Mouse (Mus musculus) kidney, embryonic 16.5 days (tissue): ENCODE measurements around the gene Ankrd11. TPM values are rescaled to one million over a fixed set of nuclear protein-coding genes. Genes with fewer than 3 reads are reported as not detected.

ENCODE experiments used
- ATAC-seq: fragments of 200-750 bp; cut with Nextera tagmentation; 2 replicates; pipeline ENCODE4 v1.8.0; 2017; ENCODE audit warnings: moderate TSS enrichment; ENCODE audit not compliant: low FRiP score, low TSS enrichment
- H3K27ac ChIP-seq: fragments of 300-500 bp; sonication (generic); 2 replicates; pipeline ENCODE4 v1.5.1; 2014; ENCODE audit warnings: low read length
- H3K27me3 ChIP-seq: fragments of 300-500 bp; sonication (generic); 2 replicates; pipeline ENCODE4 v1.6.1; 2014; ENCODE audit warnings: low read length, control low read depth, mixed read lengths; ENCODE audit not compliant: insufficient read depth
- H3K36me3 ChIP-seq: fragments of 300-500 bp; sonication (generic); 2 replicates; pipeline ENCODE4 v1.6.1; 2014; ENCODE audit warnings: low read length, control low read depth, mixed read lengths; ENCODE audit not compliant: insufficient read depth
- H3K4me1 ChIP-seq: fragments of 300-500 bp; sonication (generic); 2 replicates; pipeline ENCODE4 v1.6.1; 2014; ENCODE audit warnings: low read length, control low read depth, mixed read lengths; ENCODE audit not compliant: insufficient read depth
- H3K4me2 ChIP-seq: fragments of 300-500 bp; sonication (generic); replicated peaks from 2 replicates; pipeline ENCODE4 v1.6.1; 2014; ENCODE audit warnings: low read depth, low read length
- H3K4me3 ChIP-seq: fragments of 300-500 bp; sonication (generic); 2 replicates; pipeline ENCODE4 v1.5.1; 2014; ENCODE audit warnings: mild to moderate bottlenecking, low read length
- H3K9ac ChIP-seq: fragments of 300-500 bp; sonication (generic); replicated peaks from 2 replicates; pipeline ENCODE4 v1.6.1; 2014; ENCODE audit warnings: low read length
- H3K9me3 ChIP-seq: fragments of 300-500 bp; sonication (generic); 2 replicates; pipeline ENCODE4 v1.6.1; 2016; ENCODE audit warnings: low read length, control low read depth
- WGBS: fragments of 180-500 bp; shearing (Covaris S2); extraction: QIAGEN DNeasy Blood & Tissue Kit; methylation state at CpG from one replicate; pipeline ENCODE4 v1.1.7; 2014; 5-methylcytosine and 5-hydroxymethylcytosine counted together
- polyA plus RNA-seq: library from polyadenylated mRNA; unstranded; fragments of >200 nt; fragmentation: Nextera tagmentation; extraction: Ambion mirVana; gene quantifications from 2 replicates; pipeline ENCODE4 v1.2.1, GENCODE M21; 2015

Ankrd11 gene
- polyA plus RNA-seq, 1 experiment from 2014 or later, result 25.6 TPM

- no peak overlapping the region for H3K4me3 ChIP-seq
- no peaks in the 10 kb centered on the region for H3K36me3 ChIP-seq
- no peaks in the 10 kb centered on the region for H3K27me3 ChIP-seq
- 0 out of 2 replicates have a peak overlapping the region, but pooled peaks have one; percentile 35 for H3K27ac ChIP-seq
- H3K9ac ChIP-seq, result no peak overlapping the region
- H3K4me1 ChIP-seq, result peaks cover 47% of the 10 kb centered on the region
- H3K4me2 ChIP-seq, result no peak overlapping the region
- no peaks in the 10 kb centered on the region for H3K9me3 ChIP-seq
- no peak for ATAC-seq
- 44% methylated on average over 2 of the region's 2 CpGs for WGBS
Observed at GRCm38 (mm10) chr8:122937545-122938053, 104.5 kb downstream of the Ankrd11 start.

DNA sequence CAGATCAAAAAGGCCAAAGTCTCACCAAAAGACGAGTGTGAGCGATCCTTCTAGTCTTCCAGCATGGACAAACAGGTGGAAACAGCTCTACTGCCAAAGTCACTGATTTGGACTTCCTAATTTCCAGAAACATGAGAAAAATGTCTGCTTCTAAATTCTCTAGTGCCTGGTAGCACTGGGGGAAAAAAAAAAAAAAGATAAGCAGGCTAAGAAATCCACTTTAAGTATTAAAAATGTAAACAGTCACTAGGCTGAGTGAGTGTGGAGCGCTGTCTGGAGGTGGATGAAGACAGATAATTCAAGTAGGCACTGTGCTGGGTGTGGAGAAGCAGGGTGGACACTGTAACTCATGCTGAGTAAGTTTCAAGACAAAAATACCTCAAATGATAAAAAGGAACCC, 106.2 kb downstream of the Ankrd11 start:
- no peaks in the 10 kb centered on the region for H3K27me3 ChIP-seq
- no peak overlapping the region for H3K27ac ChIP-seq
- H3K4me2 ChIP-seq, result no peak overlapping the region
- peaks cover 51% of the 10 kb centered on the region for H3K4me1 ChIP-seq
- H3K9me3 ChIP-seq, result no peaks in the 10 kb centered on the region
- no peak overlapping the region for H3K4me3 ChIP-seq
- H3K9ac ChIP-seq, result no peak overlapping the region
- ATAC-seq, result no peak
- no peaks in the 10 kb centered on the region for H3K36me3 ChIP-seq
- 84% methylated on average over 3 of the region's 3 CpGs for WGBS

DNA sequence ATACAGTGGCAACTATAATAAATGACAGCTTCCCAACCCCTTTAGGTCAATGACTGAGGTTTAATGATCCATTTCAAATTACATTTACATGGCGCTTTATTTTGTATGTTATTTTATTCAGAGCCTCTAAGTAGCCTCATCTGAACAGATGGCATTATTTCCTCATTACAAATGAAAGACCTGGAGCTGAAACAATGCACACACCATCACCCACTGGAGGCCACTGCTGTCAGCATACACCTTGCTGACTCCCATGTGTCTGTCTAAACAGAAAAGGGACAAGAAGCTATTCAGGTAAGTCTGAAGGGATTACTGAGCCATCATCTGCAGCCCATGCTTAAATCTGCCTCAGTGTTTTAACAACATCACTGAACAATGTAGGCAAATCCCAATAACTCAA, 107.0 kb downstream of the Ankrd11 start:
- no peaks in the 10 kb centered on the region for H3K9me3 ChIP-seq
- H3K36me3 ChIP-seq, result no peaks in the 10 kb centered on the region
- H3K4me3 ChIP-seq, result no peak overlapping the region
- H3K27ac ChIP-seq, result no peak overlapping the region
- 41% methylated on average over 1 of the region's 1 CpGs for WGBS
- peaks cover 51% of the 10 kb centered on the region for H3K4me1 ChIP-seq
- no peaks in the 10 kb centered on the region for H3K27me3 ChIP-seq
- ATAC-seq, result no peak
- no peak overlapping the region for H3K9ac ChIP-seq
- no peak overlapping the region for H3K4me2 ChIP-seq

GRCm38 (mm10) chr8:122933973-122934372, 108.1 kb downstream of the Ankrd11 start:
- no peak for ATAC-seq
- Histone ChIP-seq H3K27me3 (no peaks in the 10 kb centered on the region), H3K36me3 (no peaks in the 10 kb centered on the region), H3K4me1 (peaks cover 45% of the 10 kb centered on the region), H3K4me2 (no peak overlapping the region), H3K9ac (no peak overlapping the region), H3K4me3 (no peak overlapping the region), H3K9me3 (no peaks in the 10 kb centered on the region), H3K27ac (no peak overlapping the region)

- Histone ChIP-seq H3K4me3 (no peak overlapping the region), H3K9ac (no peak overlapping the region), H3K27ac (no peak overlapping the region), H3K4me2 (no peak overlapping the region), H3K4me1 (peaks cover 31% of the 10 kb centered on the region), H3K36me3 (0 out of 2 replicates have a peak, but pooled peaks cover 4% of the 10 kb centered on the region), H3K9me3 (no peaks in the 10 kb centered on the region), H3K27me3 (no peaks in the 10 kb centered on the region)
- ATAC-seq, result no peak
- WGBS, result 96% methylated on average over 2 of the region's 2 CpGs
Observed at GRCm38 (mm10) chr8:122932561-122932959, 109.5 kb downstream of the Ankrd11 start.

- Histone ChIP-seq H3K27ac (no peak overlapping the region), H3K9ac (no peak overlapping the region), H3K27me3 (no peaks in the 10 kb centered on the region), H3K36me3 (0 out of 2 replicates have a peak, but pooled peaks cover 4% of the 10 kb centered on the region), H3K4me2 (no peak overlapping the region), H3K4me3 (no peak overlapping the region), H3K9me3 (no peaks in the 10 kb centered on the region), H3K4me1 (peaks cover 25% of the 10 kb centered on the region)
- 75% methylated on average over 3 of the region's 3 CpGs for WGBS
- no peak for ATAC-seq
Observed at GRCm38 (mm10) chr8:122931834-122932560, 110.1 kb downstream of the Ankrd11 start.

DNA sequence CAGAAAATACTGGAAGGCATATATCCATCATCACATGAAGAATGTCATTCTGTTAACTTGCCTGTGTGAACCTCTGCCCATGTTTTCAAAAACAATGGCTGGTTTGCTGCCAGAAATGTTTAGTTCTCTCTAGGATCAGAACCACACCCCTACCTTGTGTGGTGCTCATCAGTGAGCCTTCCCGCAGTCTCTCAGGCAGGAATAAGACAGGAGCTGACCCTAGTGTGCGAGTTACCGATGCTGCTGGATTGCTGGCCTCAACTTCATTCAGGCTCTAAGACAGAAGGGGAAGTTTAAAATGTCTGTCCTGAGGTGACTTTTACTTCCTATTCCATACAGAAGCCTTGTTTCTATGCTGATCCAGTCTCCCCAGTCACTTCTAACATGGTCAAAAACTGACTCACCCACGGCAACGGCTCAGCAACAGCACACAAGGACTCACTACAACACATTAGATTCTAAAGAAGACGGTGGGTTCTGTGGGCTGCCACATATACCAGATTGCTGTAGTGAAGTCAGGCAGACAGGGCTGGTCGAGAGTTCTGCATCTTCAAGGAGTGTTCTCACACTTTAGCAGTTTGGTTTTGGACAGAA, 113.3 kb downstream of the Ankrd11 start:
- WGBS, result 85% methylated on average over 7 of the region's 7 CpGs
- Histone ChIP-seq H3K9me3 (no peaks in the 10 kb centered on the region), H3K4me1 (peaks cover 30% of the 10 kb centered on the region; the same call in 1 of the 2 replicates), H3K27me3 (no peaks in the 10 kb centered on the region), H3K4me2 (no peak overlapping the region), H3K4me3 (no peak overlapping the region), H3K9ac (no peak overlapping the region), H3K27ac (no peak overlapping the region), H3K36me3 (0 out of 2 replicates have a peak, but pooled peaks cover 4% of the 10 kb centered on the region)
- no peak for ATAC-seq

DNA sequence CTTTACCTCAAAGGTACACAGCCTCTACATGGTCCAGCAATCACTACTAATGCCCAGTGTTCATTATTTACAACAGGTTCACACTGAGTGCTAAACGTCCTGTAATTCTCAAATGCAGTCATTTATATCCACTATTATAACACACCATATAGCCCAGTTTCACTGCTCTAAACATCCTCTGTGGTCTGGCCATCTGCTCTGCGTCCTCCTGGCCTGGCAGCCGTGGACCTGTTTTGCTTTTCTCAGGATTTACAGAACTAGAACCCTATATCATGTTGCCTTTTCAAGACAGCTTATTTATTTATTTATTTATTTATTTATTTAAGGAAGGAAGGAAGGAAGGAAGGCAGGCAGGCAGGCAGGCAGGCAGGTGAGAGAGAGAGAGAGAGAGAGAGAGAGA, 114.2 kb downstream of the Ankrd11 start:
- WGBS, result 46% methylated on average over 3 of the region's 3 CpGs
- no peak for ATAC-seq
- H3K27me3 ChIP-seq, result no peaks in the 10 kb centered on the region
- H3K9me3 ChIP-seq, result no peaks in the 10 kb centered on the region
- H3K27ac ChIP-seq, result no peak overlapping the region
- no peak overlapping the region for H3K4me3 ChIP-seq
- peaks cover 29% of the 10 kb centered on the region; the same call in 1 of the 2 replicates for H3K4me1 ChIP-seq
- H3K4me2 ChIP-seq, result no peak overlapping the region
- no peak overlapping the region for H3K9ac ChIP-seq
- 0 out of 2 replicates have a peak, but pooled peaks cover 4% of the 10 kb centered on the region for H3K36me3 ChIP-seq

GRCm38 (mm10) chr8:122926782-122927181, 115.3 kb downstream of the Ankrd11 start:
- H3K36me3 ChIP-seq, result 0 out of 2 replicates have a peak, but pooled peaks cover 4% of the 10 kb centered on the region
- ATAC-seq, result no peak
- no peaks in the 10 kb centered on the region for H3K9me3 ChIP-seq
- H3K27me3 ChIP-seq, result no peaks in the 10 kb centered on the region
- no peak overlapping the region for H3K27ac ChIP-seq
- no peak overlapping the region for H3K9ac ChIP-seq
- H3K4me3 ChIP-seq, result no peak overlapping the region
- WGBS, result 80% methylated on average over 7 of the region's 7 CpGs
- H3K4me2 ChIP-seq, result no peak overlapping the region
- peaks cover 23% of the 10 kb centered on the region; the same call in 1 of the 2 replicates for H3K4me1 ChIP-seq
